Mouse (Mus musculus): ENCODE measurements around the gene Hist3h2ba.

Hist3h2ba gene

GRCm38 (mm10) chr11:58984657-58985056, 35.9 kb downstream of the Hist3h2ba start:
- in situ Hi-C loops (cut with MboI; ENCODE audit: low sequenced_read_pairs) = no loop called here

- in situ Hi-C loops (cut with MboI; ENCODE audit: low sequenced_read_pairs) = no loop called here
Observed at GRCm38 (mm10) chr11:58985299-58985917, 36.7 kb downstream of the Hist3h2ba start.

- in situ Hi-C loops (cut with MboI; ENCODE audit: low sequenced_read_pairs) = no loop called here
Observed at GRCm38 (mm10) chr11:58989166-58989565, 40.4 kb downstream of the Hist3h2ba start.

- in situ Hi-C loops (cut with MboI; ENCODE audit: low sequenced_read_pairs) = no loop called here
Observed at GRCm38 (mm10) chr11:58990141-58990540, 41.4 kb downstream of the Hist3h2ba start.

GRCm38 (mm10) chr11:58990794-58991193, 42.1 kb downstream of the Hist3h2ba start:
- in situ Hi-C loops (cut with MboI; ENCODE audit: low sequenced_read_pairs) = no loop called here

GRCm38 (mm10) chr11:58991911-58992310, 43.2 kb downstream of the Hist3h2ba start:
- in situ Hi-C loops (cut with MboI; ENCODE audit: low sequenced_read_pairs) = no loop called here

- in situ Hi-C loops (cut with MboI; ENCODE audit: low sequenced_read_pairs) = no loop called here
Observed at GRCm38 (mm10) chr11:58993091-58993670, 44.5 kb downstream of the Hist3h2ba start.

- in situ Hi-C loops (cut with MboI; ENCODE audit: low sequenced_read_pairs) = no loop called here
Observed at GRCm38 (mm10) chr11:58994337-58994826, 45.7 kb downstream of the Hist3h2ba start.

GRCm38 (mm10) chr11:58995061-58995806, 46.5 kb downstream of the Hist3h2ba start:
- in situ Hi-C loops (cut with MboI; ENCODE audit: low sequenced_read_pairs) = no loop called here

- in situ Hi-C loops (cut with MboI; ENCODE audit: low sequenced_read_pairs) = no loop called here
Observed at GRCm38 (mm10) chr11:58995807-58996370, 47.2 kb downstream of the Hist3h2ba start.

- in situ Hi-C loops (cut with MboI; ENCODE audit: low sequenced_read_pairs) = no loop called here
Observed at GRCm38 (mm10) chr11:58997541-58997940, 48.8 kb downstream of the Hist3h2ba start.
